In genomic region chr14:44986248-44986647, GRCm38 (mm10) we compare ENCODE assay signal across 15 mouse cellular contexts. TPM values are rescaled to one million over a fixed set of nuclear protein-coding genes. Genes with fewer than 3 reads are reported as not detected.
"Had no signal": no experiment of that assay in that cellular context is flagged by ENCODE, and none has a peak within 500 bp of the region (broad histone marks: within the 10 kb centered on the region; RNA-seq: fewer than 3 reads in every experiment).

No protein-coding gene starts in this region.

- H3K27ac ChIP-seq: intestine, embryonic 15.5 days; limb, embryonic 15.5 days; liver, embryonic 15.5 days; lung, embryonic 15.5 days; midbrain, embryonic 15.5 days; neural tube, embryonic 13.5 days had no signal

- DNase-seq: kidney, adult 18-20 months; kidney, postnatal 25 days; layer of hippocampus, postnatal 36 days; lung, postnatal 14 days; retina, postnatal 1 day; thymus, postnatal 14 days had no signal

- H3K27me3 ChIP-seq: megakaryocyte, embryonic 14.5 days had no signal

- H3K4me3 ChIP-seq: intestine, embryonic 15.5 days; limb, embryonic 15.5 days; liver, embryonic 15.5 days; lung, embryonic 15.5 days; megakaryocyte, embryonic 14.5 days; midbrain, embryonic 15.5 days; neural tube, embryonic 13.5 days had no signal

- H3K4me1 ChIP-seq: liver, embryonic 15.5 days had no signal

- ATAC-seq: intestine, embryonic 15.5 days; midbrain, embryonic 15.5 days had no signal

- H3K36me3 ChIP-seq: intestine, embryonic 15.5 days; limb, embryonic 15.5 days; liver, embryonic 15.5 days; lung, embryonic 15.5 days; midbrain, embryonic 15.5 days; neural tube, embryonic 13.5 days had no signal

RNA-seq across cellular contexts. Expression of gene Ptger2, which starts 1.7 kb away (rescaled TPM):
- polyA plus RNA-seq: limb, embryonic 11.5 days; midbrain, embryonic 11.5 days had no signal
